Mouse (Mus musculus) C2C12 (cell line): ENCODE results near the gene Smarcb1.

Experiments
- CEBPB ChIP-seq: IDR thresholded peaks from one replicate; pipeline ENCODE4 v1.6.1; 2011; ENCODE audit warnings: low read depth, mild to moderate bottlenecking, control low read depth, moderate library complexity
- CTCF ChIP-seq: IDR thresholded peaks from one replicate; pipeline ENCODE4 v1.5.1; 2011; ENCODE audit not compliant: control insufficient read depth, insufficient read depth, insufficient read length
- MAX ChIP-seq: IDR thresholded peaks from one replicate; pipeline ENCODE4 v1.6.1; 2011; ENCODE audit warnings: mild to moderate bottlenecking, control low read depth
- MYOG ChIP-seq: IDR thresholded peaks from one replicate; pipeline ENCODE4 v1.6.1; 2011; ENCODE audit not compliant: control insufficient read depth, insufficient read length; ENCODE audit errors: extremely low read depth
- USF1 ChIP-seq: IDR thresholded peaks from one replicate; pipeline ENCODE4 v1.6.1; 2011; ENCODE audit warnings: low read depth, mild to moderate bottlenecking, control low read depth, moderate library complexity

GRCm38 (mm10) chr10:75934991-75935390 lies 13.6 kb upstream of the Smarcb1 start:
- no peak for TF ChIP-seq MAX
- no peak for TF ChIP-seq CTCF
- no peak for TF ChIP-seq MYOG
- no peak for TF ChIP-seq USF1
- TF ChIP-seq CEBPB: no peak
